Mouse (Mus musculus) hindbrain, embryonic 14.5 days (tissue): Measurements from ENCODE around the gene Ints5. TPM values are rescaled to one million over a fixed set of nuclear protein-coding genes. Genes with fewer than 3 reads are reported as not detected.
"Not testable (repeated sequence)": the region's sequence is repeated elsewhere in the genome, so short reads cannot be mapped to it uniquely, and the experiment has no call there.

ENCODE experiments used
- ATAC-seq: fragments of 200-750 bp; cut with Nextera tagmentation; 2 replicates; pipeline ENCODE4 v1.8.0; 2017; ENCODE audit warnings: moderate number of reproducible peaks, mild to moderate bottlenecking, moderate TSS enrichment, moderate library complexity; ENCODE audit not compliant: low FRiP score
- DNase-seq: peaks from one replicate; pipeline ENCODE4 v3.0.0-alpha.2; 2015; ENCODE audit warnings: low spot score
- H3K27ac ChIP-seq: fragments of 300-500 bp; sonication (generic); 2 replicates; pipeline ENCODE4 v1.5.1; 2014; ENCODE audit warnings: mild to moderate bottlenecking, moderate library complexity
- H3K27me3 ChIP-seq: fragments of 300-500 bp; sonication (generic); 2 replicates; pipeline ENCODE4 v1.6.1; 2014; ENCODE audit warnings: mild to moderate bottlenecking, low read length, mixed read lengths; ENCODE audit not compliant: control insufficient read depth, insufficient read depth
- H3K36me3 ChIP-seq: fragments of 300-500 bp; sonication (generic); replicated peaks from 2 replicates; pipeline ENCODE4 v1.6.1; 2014; ENCODE audit not compliant: control insufficient read depth, insufficient read depth
- H3K4me1 ChIP-seq: fragments of 300-500 bp; sonication (generic); replicated peaks from 2 replicates; pipeline ENCODE4 v1.6.1; 2014; ENCODE audit warnings: antibody characterized with exemption, low read length, mixed read lengths; ENCODE audit not compliant: control insufficient read depth, insufficient read depth
- H3K4me2 ChIP-seq: fragments of 300-500 bp; sonication (generic); replicated peaks from 2 replicates; pipeline ENCODE4 v1.6.1; 2014; ENCODE audit warnings: mild to moderate bottlenecking, moderate library complexity
- H3K4me3 ChIP-seq: fragments of 300-500 bp; sonication (generic); replicated peaks from 2 replicates; pipeline ENCODE4 v1.5.1; 2014; ENCODE audit warnings: mild to moderate bottlenecking, low read length
- H3K9ac ChIP-seq: fragments of 300-500 bp; sonication (generic); 2 replicates; pipeline ENCODE4 v1.6.1; 2014
- H3K9me3 ChIP-seq: fragments of 300-500 bp; sonication (generic); 2 replicates; pipeline ENCODE4 v1.6.1; 2016; ENCODE audit warnings: low read length; ENCODE audit not compliant: control insufficient read depth
- WGBS: fragments of 180-500 bp; shearing (Covaris S2); extraction: QIAGEN DNeasy Blood & Tissue Kit; methylation state at CpG from one replicate; pipeline ENCODE4 v1.1.7; 2014; 5-methylcytosine and 5-hydroxymethylcytosine counted together
- polyA plus RNA-seq: library from polyadenylated mRNA; unstranded; fragments of >200 nt; fragmentation: Nextera tagmentation; extraction: Ambion mirVana; gene quantifications from 2 replicates; pipeline ENCODE4 v1.2.1, GENCODE M21; 2014

The Ints5 gene
- polyA plus RNA-seq, 1 experiment from 2014 or later: 26.4 TPM

- Histone ChIP-seq H3K36me3 (peaks cover 23% of the 10 kb centered on the region), H3K4me3 (peak overlapping the region; percentile 60), H3K27ac (peak overlapping the region; percentile 79; the same call in 1 of the 2 replicates), H3K27me3 (no peaks in the 10 kb centered on the region), H3K9me3 (no peaks in the 10 kb centered on the region), H3K9ac (peak overlapping the region; percentile 81), H3K4me1 (peaks cover 7% of the 10 kb centered on the region), H3K4me2 (peak overlapping the region; percentile 86)
- DNase-seq (no peak), ATAC-seq (no peak)
- 17% methylated on average over 3 of the region's 3 CpGs for WGBS
Observed at GRCm38 (mm10) chr19:8881034-8881392, 11.8 kb upstream of the Ints5 start.

GRCm38 (mm10) chr19:8883616-8884015 is 9.2 kb upstream of the Ints5 start, which contains the start of the genes Lbhd1 and Gm49403:
Lbhd1 (plus strand) TSS chr19:8883732.
Gm49403 (plus strand) TSS chr19:8883930.
- DNase-seq: no peak

GRCm38 (mm10) chr19:8886916-8887584 is 5.8 kb upstream of the Ints5 start:
- DNase-seq: no peak
- H3K4me2 ChIP-seq: peak overlapping the region; percentile 89
- H3K27me3 ChIP-seq: no peaks in the 10 kb centered on the region
- ATAC-seq: no peak
- peaks cover 17% of the 10 kb centered on the region for H3K4me1 ChIP-seq
- no peak overlapping the region for H3K9ac ChIP-seq
- no peaks in the 10 kb centered on the region for H3K9me3 ChIP-seq
- no peak overlapping the region for H3K27ac ChIP-seq
- no peak overlapping the region for H3K4me3 ChIP-seq
- H3K36me3 ChIP-seq: peaks cover 13% of the 10 kb centered on the region
- WGBS: 50% methylated on average over 1 of the region's 1 CpGs

More at GRCm38 (mm10) chr19:8883616-8884015, 9.2 kb upstream of the Ints5 start, which contains the start of the genes Lbhd1 and Gm49403:
- Histone ChIP-seq H3K27ac (no peak within 1 kb of the TSS), H3K4me1 (peaks cover 15% of the 10 kb centered on the region), H3K36me3 (no peaks in the 10 kb centered on the region), H3K4me2 (no peak within 1 kb of the TSS), H3K9me3 (no peaks in the 10 kb centered on the region), H3K9ac (no peak within 1 kb of the TSS), H3K27me3 (no peaks in the 10 kb centered on the region), H3K4me3 (no peak within 1 kb of the TSS)
- ATAC-seq: no peak
- 80% methylated on average over 3 of the region's 3 CpGs for WGBS

GRCm38 (mm10) chr19:8887585-8888463 is 5.0 kb upstream of the Ints5 start:
- ATAC-seq: no peak
- peak overlapping the region; percentile 67 for H3K4me3 ChIP-seq
- 16% methylated on average over 19 of the region's 19 CpGs for WGBS
- H3K9me3 ChIP-seq: no peaks in the 10 kb centered on the region
- no peak for DNase-seq
- peaks cover 17% of the 10 kb centered on the region for H3K4me1 ChIP-seq
- H3K4me2 ChIP-seq: peak overlapping the region; percentile 89
- H3K9ac ChIP-seq: peak overlapping the region; percentile 70
- no peaks in the 10 kb centered on the region for H3K27me3 ChIP-seq
- H3K36me3 ChIP-seq: peaks cover 13% of the 10 kb centered on the region
- peak overlapping the region; percentile 89 for H3K27ac ChIP-seq

GRCm38 (mm10) chr19:8888511-8889385 is 4.1 kb upstream of the Ints5 start, which contains the start of the genes 1810009A15Rik and Gm49416:
1810009A15Rik (plus strand) TSS chr19:8888853.
Gm49416 (plus strand) TSS chr19:8888926.
- peaks cover 21% of the 10 kb centered on the region for H3K4me1 ChIP-seq
- H3K9me3 ChIP-seq: no peaks in the 10 kb centered on the region
- peak; percentile 94 for ATAC-seq
- H3K9ac ChIP-seq: peak within 1 kb of the TSS; percentile 70
- peak within 1 kb of the TSS; percentile 89 for H3K27ac ChIP-seq
- H3K27me3 ChIP-seq: no peaks in the 10 kb centered on the region
- peak within 1 kb of the TSS; percentile 67 for H3K4me3 ChIP-seq
- under 1% methylated on average over 58 of the region's 58 CpGs for WGBS
- peaks cover 13% of the 10 kb centered on the region for H3K36me3 ChIP-seq
- H3K4me2 ChIP-seq: peak within 1 kb of the TSS; percentile 89
- peak; percentile 98 for DNase-seq

- peaks cover 28% of the 10 kb centered on the region for H3K36me3 ChIP-seq
- H3K4me1 ChIP-seq: peaks cover 25% of the 10 kb centered on the region
- no peak overlapping the region for H3K4me3 ChIP-seq
- no peak overlapping the region for H3K27ac ChIP-seq
- no peak overlapping the region for H3K9ac ChIP-seq
- no peak overlapping the region for H3K4me2 ChIP-seq
- H3K27me3 ChIP-seq: no peaks in the 10 kb centered on the region
- ATAC-seq: no peak
- WGBS: 93% methylated on average over 9 of the region's 9 CpGs
- no peak for DNase-seq
- no peaks in the 10 kb centered on the region for H3K9me3 ChIP-seq
Observed at GRCm38 (mm10) chr19:8895397-8895960, 2.7 kb downstream of the Ints5 start.

GRCm38 (mm10) chr19:8896231-8896630 is 3.4 kb downstream of the Ints5 start:
- not testable (repeated sequence) for H3K4me3 ChIP-seq, H3K9me3 ChIP-seq, ATAC-seq, H3K27ac ChIP-seq, H3K4me2 ChIP-seq, H3K9ac ChIP-seq, DNase-seq, H3K27me3 ChIP-seq
- peaks cover 25% of the 10 kb centered on the region for H3K4me1 ChIP-seq
- 96% methylated on average over 5 of the region's 5 CpGs for WGBS
- H3K36me3 ChIP-seq: peaks cover 21% of the 10 kb centered on the region

- Histone ChIP-seq H3K9ac (peak overlapping the region; percentile 89), H3K27ac (peak overlapping the region; percentile 82), H3K36me3 (peaks cover 21% of the 10 kb centered on the region), H3K4me1 (peaks cover 25% of the 10 kb centered on the region), H3K4me2 (peak overlapping the region; percentile 95), H3K4me3 (peak overlapping the region; percentile 81)
- not testable (repeated sequence) for DNase-seq, H3K9me3 ChIP-seq, H3K27me3 ChIP-seq
- peak; percentile 61 for ATAC-seq
- WGBS: 24% methylated on average over 21 of the region's 21 CpGs
Observed at GRCm38 (mm10) chr19:8897211-8897864, 4.5 kb downstream of the Ints5 start.
